Mouse (Mus musculus): ENCODE measurements around the gene Chn2.

DNA sequence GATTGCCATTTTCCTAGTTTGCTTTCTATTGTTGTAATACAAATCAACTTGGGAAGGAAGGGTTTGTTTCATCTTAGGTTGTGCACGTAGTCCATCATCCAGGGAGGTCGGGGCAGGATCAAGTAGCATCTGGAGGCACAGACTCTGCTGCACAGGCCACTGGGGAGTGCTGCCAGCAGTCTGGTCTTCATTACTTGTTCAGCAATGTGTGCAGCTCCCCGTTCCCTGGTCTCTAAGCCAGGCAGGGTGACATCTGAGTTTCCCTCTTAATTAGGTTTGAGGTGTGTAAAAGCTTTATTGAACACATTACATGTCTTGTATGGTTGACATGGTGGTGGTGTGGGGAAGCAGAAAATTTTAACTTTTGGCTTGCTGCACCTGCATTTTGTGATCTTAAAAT is 79.0 kb downstream of the Chn2 start:
- TF ChIP-seq POLR2A (IDR thresholded peaks at IDR 0.05; ENCODE audit: borderline replicate concordance, extremely low read depth, insufficient read depth, insufficient read length, poor library complexity, severe bottlenecking): no peak
- TF ChIP-seq CTCF (IDR thresholded peaks at IDR 0.05; ENCODE audit: borderline replicate concordance, extremely low read depth, insufficient read depth, insufficient read length): no peak
